Mouse (Mus musculus): Measurements from ENCODE around the gene Isy1.

DNA sequence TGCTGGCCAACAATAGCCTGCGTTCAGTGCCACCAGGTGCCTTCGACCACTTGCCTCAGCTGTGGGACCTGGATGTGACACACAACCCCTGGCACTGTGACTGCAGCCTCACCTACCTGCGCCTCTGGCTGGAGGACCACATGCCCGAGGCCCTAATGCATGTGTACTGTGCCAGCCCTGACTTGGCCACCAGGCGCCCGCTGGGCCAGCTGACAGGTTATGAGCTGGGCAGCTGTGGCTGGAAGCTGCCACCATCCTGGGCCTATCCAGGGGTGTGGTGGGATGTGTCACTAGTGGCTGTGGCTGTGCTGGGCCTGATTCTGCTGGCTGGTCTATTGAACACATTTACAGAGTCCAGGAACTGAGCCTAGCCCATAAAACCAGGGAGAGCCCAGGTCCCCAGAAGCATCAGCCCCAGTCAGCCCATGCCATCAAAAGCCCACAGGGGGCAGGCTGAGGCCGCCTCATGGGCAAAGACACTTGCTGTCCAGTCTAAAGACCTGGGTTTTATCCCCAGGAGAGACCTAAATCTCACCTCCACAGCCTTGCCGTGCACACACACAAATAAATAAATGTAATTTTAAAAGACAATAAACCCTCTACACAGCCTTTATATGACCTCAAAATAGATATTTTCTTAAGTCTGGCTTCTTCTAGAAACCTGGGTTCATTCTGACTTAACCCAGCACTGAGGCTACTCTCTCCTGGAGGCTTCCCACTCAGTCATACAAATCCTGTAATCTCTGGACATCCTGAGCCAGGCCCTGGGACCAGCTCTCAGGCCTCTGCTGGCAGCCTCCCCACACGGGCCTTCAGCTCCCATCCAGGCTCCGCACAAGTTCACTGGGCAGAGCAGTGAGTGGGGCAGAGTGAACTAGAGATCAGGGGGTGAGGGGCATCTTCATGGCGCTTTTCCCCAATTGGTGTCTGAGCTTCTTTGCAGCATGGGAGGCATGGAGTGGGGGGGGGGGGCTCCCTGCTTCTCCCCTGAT is 59.1 kb downstream of the Isy1 start:
- TF ChIP-seq CTCF (IDR thresholded peaks at IDR 0.05; ENCODE audit: control insufficient read depth, insufficient read depth, low read length) (peak; percentile 46), POLR2A (IDR thresholded peaks at IDR 0.05; ENCODE audit: borderline replicate concordance, control insufficient read depth, low read depth, low read length) (no peak)

Measured in bone marrow, adult 2 months (tissue).